Comparison of ENCODE assay signal across 8 mouse cellular contexts in genomic region chr3:87157297-87157696, GRCm38 (mm10). TPM values are rescaled to one million over a fixed set of nuclear protein-coding genes. Genes with fewer than 3 reads are reported as not detected.
DNase-seq lines count a peak whose midpoint lies in the region; ATAC-seq and TF ChIP-seq lines count a peak whose summit lies in the region.

No protein-coding gene starts in this region.

- WGBS in forebrain, embryonic 10.5 days = 64% methylated on average over 6 of the region's 6 CpGs
- WGBS in forebrain, embryonic 14.5 days = 80% methylated on average over 6 of the region's 6 CpGs
- WGBS in neural tube, embryonic 11.5 days = 85% methylated on average over 6 of the region's 6 CpGs
- WGBS in limb, embryonic 14.5 days = 48% methylated on average over 5 of the region's 6 CpGs

- no peak overlapping the region for H3K9ac ChIP-seq in forebrain, embryonic 14.5 days (ENCODE audit: low read length)
- no peak overlapping the region for H3K9ac ChIP-seq in neural tube, embryonic 11.5 days (ENCODE audit: low read length)
- no peak overlapping the region; the same call in 1 of the 2 replicates for H3K9ac ChIP-seq in limb, embryonic 14.5 days (ENCODE audit: low read depth, low read length, severe bottlenecking)

- H3K4me3 ChIP-seq in forebrain, embryonic 10.5 days = peak overlapping the region; percentile 24; the same call in 1 of the 2 replicates
- no peak overlapping the region for H3K4me3 ChIP-seq in forebrain, embryonic 14.5 days (ENCODE audit: low read depth, low read length)
- no peak overlapping the region for H3K4me3 ChIP-seq in neural tube, embryonic 11.5 days (ENCODE audit: low read depth, low read length)
- no peak overlapping the region for H3K4me3 ChIP-seq in limb, embryonic 14.5 days (replicated peaks; ENCODE audit: low read length)

- H3K9me3 ChIP-seq in forebrain, embryonic 10.5 days = no peaks in the 10 kb centered on the region
- no peaks in the 10 kb centered on the region for H3K9me3 ChIP-seq in forebrain, embryonic 14.5 days (replicated peaks; ENCODE audit: control insufficient read depth, low read length)
- no peaks in the 10 kb centered on the region for H3K9me3 ChIP-seq in neural tube, embryonic 11.5 days (ENCODE audit: control insufficient read depth, low read length)
- no peaks in the 10 kb centered on the region for H3K9me3 ChIP-seq in limb, embryonic 14.5 days (ENCODE audit: control insufficient read depth, low read length)

- H3K27me3 ChIP-seq in forebrain, embryonic 10.5 days (ENCODE audit: poor library complexity, severe bottlenecking) = no peaks in the 10 kb centered on the region
- H3K27me3 ChIP-seq in forebrain, embryonic 14.5 days (replicated peaks; ENCODE audit: control insufficient read depth, insufficient read depth, low read length) = no peaks in the 10 kb centered on the region
- H3K27me3 ChIP-seq in neural tube, embryonic 11.5 days (ENCODE audit: control insufficient read depth, insufficient read depth, low read length) = no peaks in the 10 kb centered on the region
- no peaks in the 10 kb centered on the region for H3K27me3 ChIP-seq in limb, embryonic 14.5 days (ENCODE audit: control insufficient read depth, insufficient read depth, low read length)

- no peak for TF ChIP-seq POLR2A in limb, embryonic 14.5 days (IDR thresholded peaks at IDR 0.05; ENCODE audit: borderline replicate concordance, extremely low read depth, insufficient read depth, insufficient read length)

- DNase-seq in forebrain, embryonic 10.5 days (ENCODE audit: extremely low spot score, low spot score) = no peak
- no peak for DNase-seq in forebrain, embryonic 14.5 days (ENCODE audit: low spot score)
- DNase-seq in neural tube, embryonic 11.5 days (ENCODE audit: low spot score) = no peak
- no peak for DNase-seq in neural tube, embryonic 10.5 days (ENCODE audit: extremely low spot score, low spot score)
- DNase-seq in limb, embryonic 14.5 days (ENCODE audit: low spot score) = no peak
- no peak for DNase-seq in frontal cortex, adult 2 months (ENCODE audit: extremely low spot score in 1 of 2, low spot score in 1 of 2)
- no peak for DNase-seq in frontal cortex, postnatal 36 days (ENCODE audit: low spot score in 2 of 2)

- no peak overlapping the region for H3K4me2 ChIP-seq in forebrain, embryonic 14.5 days (ENCODE audit: low read length)
- no peak overlapping the region for H3K4me2 ChIP-seq in neural tube, embryonic 11.5 days (ENCODE audit: low read depth)
- peak overlapping the region; percentile 37; the same call in 1 of the 2 replicates for H3K4me2 ChIP-seq in limb, embryonic 14.5 days (replicated peaks; ENCODE audit: low read depth, low read length, severe bottlenecking)

- H3K27ac ChIP-seq in forebrain, embryonic 10.5 days = peak overlapping the region; percentile 87
- no peak overlapping the region for H3K27ac ChIP-seq in forebrain, embryonic 14.5 days (ENCODE audit: low read depth, low read length)
- peak overlapping the region; percentile 47 for H3K27ac ChIP-seq in neural tube, embryonic 11.5 days (ENCODE audit: low read depth, low read length)
- H3K27ac ChIP-seq in limb, embryonic 14.5 days (replicated peaks; ENCODE audit: low read depth, low read length) = peak overlapping the region; percentile 95

- H3K4me1 ChIP-seq in forebrain, embryonic 10.5 days = peaks cover 98% of the 10 kb centered on the region
- H3K4me1 ChIP-seq in forebrain, embryonic 14.5 days (ENCODE audit: control insufficient read depth, insufficient read depth, low read length) = peaks cover 52% of the 10 kb centered on the region
- H3K4me1 ChIP-seq in neural tube, embryonic 11.5 days (ENCODE audit: control insufficient read depth, insufficient read depth, low read length) = peaks cover 32% of the 10 kb centered on the region
- peaks cover 78% of the 10 kb centered on the region for H3K4me1 ChIP-seq in limb, embryonic 14.5 days (ENCODE audit: control insufficient read depth, insufficient read depth, low read length)

- ATAC-seq in forebrain, embryonic 14.5 days = no peak
- no peak for ATAC-seq in neural tube, embryonic 11.5 days (ENCODE audit: insufficient read depth, low FRiP score, low TSS enrichment)
- no peak for ATAC-seq in limb, embryonic 14.5 days (ENCODE audit: low FRiP score, low read depth)
- no peak for ATAC-seq in erythroid progenitor cell, adult 5-6 weeks (replicated peaks; ENCODE audit: low FRiP score, poor library complexity, severe bottlenecking)

- H3K36me3 ChIP-seq in forebrain, embryonic 10.5 days (replicated peaks) = peaks cover 45% of the 10 kb centered on the region
- 0 out of 2 replicates have a peak, but pooled peaks cover under 1% of the 10 kb centered on the region for H3K36me3 ChIP-seq in forebrain, embryonic 14.5 days (ENCODE audit: control insufficient read depth, insufficient read depth, low read length)
- no peaks in the 10 kb centered on the region; the same call in 1 of the 2 replicates for H3K36me3 ChIP-seq in neural tube, embryonic 11.5 days (ENCODE audit: control insufficient read depth, insufficient read depth, low read length)
- H3K36me3 ChIP-seq in limb, embryonic 14.5 days (ENCODE audit: control insufficient read depth, insufficient read depth, low read length) = peaks cover 9% of the 10 kb centered on the region

RNA-seq across cellular contexts. Expression of gene Kirrel, which starts 17.2 kb away (rescaled TPM):
- 13.1 and 14.3 TPM in 2 replicates for polyA plus RNA-seq in forebrain, embryonic 10.5 days (2016; fragmentation: Nextera tagmentation; extraction: Ambion mirVana)
- polyA plus RNA-seq in forebrain, embryonic 14.5 days (2014; fragmentation: Nextera tagmentation; extraction: Ambion mirVana) = 2.2 and 2.9 TPM in 2 replicates
- polyA plus RNA-seq in neural tube, embryonic 11.5 days (2014; fragmentation: Nextera tagmentation; extraction: Ambion mirVana) = 10.1 and 11.0 TPM in 2 replicates
- 46.6 and 57.2 TPM in 2 replicates for polyA plus RNA-seq in limb, embryonic 14.5 days (2012; rRNA removed)
- polyA plus RNA-seq in limb, embryonic 14.5 days (2014; fragmentation: Nextera tagmentation; extraction: Ambion mirVana) = 11.3 and 15.8 TPM in 2 replicates
- 5.4 and 5.5 TPM in 2 replicates for polyA plus RNA-seq in frontal cortex, adult 2 months (2012; rRNA removed)
- not detected in 2 replicates for total RNA-seq in erythroid progenitor cell, adult 5-6 weeks (2015; ENCODE audit: low replicate concordance)
- not detected in 2 replicates for total RNA-seq in erythroid progenitor cell, adult 5-6 weeks (2017; ENCODE audit: low replicate concordance)
